Mouse (Mus musculus) thymus, adult 2 months (tissue): Measurements from ENCODE around the gene Cdyl. TPM values are rescaled to one million over a fixed set of nuclear protein-coding genes. Genes with fewer than 3 reads are reported as not detected.

Experiments used
- DNase-seq: peaks from one replicate; pipeline ENCODE4 v3.0.0; 2021
- H3K27ac ChIP-seq: fragments of 200-500 bp; 2 replicates; pipeline ENCODE4 v1.5.1; 2012; ENCODE audit warnings: low read length, control low read depth; ENCODE audit not compliant: control insufficient read depth, insufficient read depth
- H3K27me3 ChIP-seq: fragments of 200-500 bp; 2 replicates; pipeline ENCODE4 v1.6.1; 2012; ENCODE audit warnings: mild to moderate bottlenecking, low read length, moderate library complexity, mixed read lengths; ENCODE audit not compliant: control insufficient read depth, insufficient read depth
- H3K36me3 ChIP-seq: fragments of 200-500 bp; 2 replicates; pipeline ENCODE4 v1.6.1; 2012; ENCODE audit warnings: mild to moderate bottlenecking, low read length, moderate library complexity; ENCODE audit not compliant: control insufficient read depth, insufficient read depth
- H3K4me1 ChIP-seq: fragments of 200-500 bp; replicated peaks from 2 replicates; pipeline ENCODE4 v1.6.1; 2012; ENCODE audit warnings: low read length; ENCODE audit not compliant: control insufficient read depth, insufficient read depth
- H3K4me3 ChIP-seq: fragments of 200-500 bp; 2 replicates; pipeline ENCODE4 v1.5.1; 2012; ENCODE audit warnings: mild to moderate bottlenecking, low read length, control low read depth, moderate library complexity; ENCODE audit not compliant: control insufficient read depth, insufficient read depth
- CTCF ChIP-seq: fragments of 200-500 bp; IDR thresholded peaks from 2 replicates; pipeline ENCODE4 v1.5.1; 2012; ENCODE audit warnings: mild to moderate bottlenecking, control low read depth, low read length, moderate library complexity, borderline replicate concordance; ENCODE audit not compliant: control insufficient read depth, poor library complexity, insufficient read depth; ENCODE audit errors: extremely low read depth
- POLR2A ChIP-seq: fragments of 200-500 bp; IDR thresholded peaks from 2 replicates; pipeline ENCODE4 v1.6.1; 2012; ENCODE audit warnings: mild to moderate bottlenecking, low read length, control low read depth, moderate library complexity; ENCODE audit not compliant: control insufficient read depth, poor library complexity, insufficient read depth; ENCODE audit errors: extremely low read depth
- WGBS: fragments of 180-500 bp; shearing (Covaris S2); methylation state at CpG from one replicate; pipeline ENCODE4 v1.1.7; 2018; 5-methylcytosine and 5-hydroxymethylcytosine counted together
- polyA plus RNA-seq: library from polyadenylated mRNA; depleted of rRNA; stranded (reverse); fragments of >200 nt; gene quantifications from 2 replicates; pipeline ENCODE4 v1.2.3, GENCODE M21; 2012

The Cdyl gene
- polyA plus RNA-seq, 1 experiment: 6.1 TPM

GRCm38 (mm10) chr13:35811361-35812190 lies 151.9 kb downstream of the Cdyl start:
- Histone ChIP-seq H3K27me3 (no peaks in the 10 kb centered on the region), H3K27ac (peak overlapping the region; percentile 2; the same call in 1 of the 2 replicates), H3K4me3 (no peak overlapping the region), H3K36me3 (no peaks in the 10 kb centered on the region), H3K4me1 (peaks cover 19% of the 10 kb centered on the region)
- 75% methylated on average over 11 of the region's 11 CpGs for WGBS
- DNase-seq: no peak
- TF ChIP-seq POLR2A (no peak), CTCF (no peak)

GRCm38 (mm10) chr13:35812191-35812440 lies 152.5 kb downstream of the Cdyl start:
- no peak overlapping the region for H3K4me3 ChIP-seq
- peak; percentile 50 for DNase-seq
- H3K27me3 ChIP-seq: no peaks in the 10 kb centered on the region
- no peaks in the 10 kb centered on the region for H3K36me3 ChIP-seq
- WGBS: 23% methylated on average over 6 of the region's 6 CpGs
- no peak for TF ChIP-seq POLR2A
- no peak for TF ChIP-seq CTCF
- H3K27ac ChIP-seq: no peak overlapping the region
- H3K4me1 ChIP-seq: peaks cover 19% of the 10 kb centered on the region

- 65% methylated on average over 7 of the region's 7 CpGs for WGBS
- H3K27ac ChIP-seq: no peak overlapping the region
Measured at GRCm38 (mm10) chr13:35813348-35814127, 153.9 kb downstream of the Cdyl start.

GRCm38 (mm10) chr13:35815205-35815726 lies 155.6 kb downstream of the Cdyl start:
- Histone ChIP-seq H3K27me3 (no peaks in the 10 kb centered on the region), H3K4me1 (peaks cover 19% of the 10 kb centered on the region), H3K36me3 (no peaks in the 10 kb centered on the region), H3K27ac (no peak overlapping the region), H3K4me3 (no peak overlapping the region)
- TF ChIP-seq CTCF: no peak
- TF ChIP-seq POLR2A: no peak
- DNase-seq: no peak
- WGBS: 88% methylated on average over 8 of the region's 8 CpGs

More at GRCm38 (mm10) chr13:35813348-35814127, 153.9 kb downstream of the Cdyl start:
- Histone ChIP-seq H3K36me3 (no peaks in the 10 kb centered on the region), H3K4me1 (peaks cover 19% of the 10 kb centered on the region), H3K27me3 (no peaks in the 10 kb centered on the region), H3K4me3 (no peak overlapping the region)
- peak; percentile 12 for DNase-seq
- no peak for TF ChIP-seq POLR2A
- TF ChIP-seq CTCF: no peak

- H3K27ac ChIP-seq: no peak overlapping the region
- 93% methylated on average over 16 of the region's 16 CpGs for WGBS
- DNase-seq: no peak
Measured at GRCm38 (mm10) chr13:35815782-35816368, 156.2 kb downstream of the Cdyl start.

GRCm38 (mm10) chr13:35817626-35818025 lies 158.0 kb downstream of the Cdyl start:
- peaks cover 13% of the 10 kb centered on the region for H3K4me1 ChIP-seq
- no peak overlapping the region for H3K4me3 ChIP-seq
- H3K27me3 ChIP-seq: no peaks in the 10 kb centered on the region
- no peaks in the 10 kb centered on the region for H3K36me3 ChIP-seq
- no peak for DNase-seq
- H3K27ac ChIP-seq: no peak overlapping the region
- TF ChIP-seq POLR2A: no peak
- TF ChIP-seq CTCF: no peak
- 86% methylated on average over 3 of the region's 3 CpGs for WGBS

More at GRCm38 (mm10) chr13:35815782-35816368, 156.2 kb downstream of the Cdyl start:
- Histone ChIP-seq H3K4me3 (no peak overlapping the region), H3K36me3 (no peaks in the 10 kb centered on the region), H3K4me1 (peaks cover 19% of the 10 kb centered on the region), H3K27me3 (no peaks in the 10 kb centered on the region)
- no peak for TF ChIP-seq CTCF
- TF ChIP-seq POLR2A: no peak

GRCm38 (mm10) chr13:35818060-35818459 lies 158.4 kb downstream of the Cdyl start:
- H3K27me3 ChIP-seq: no peaks in the 10 kb centered on the region
- WGBS: 94% methylated on average over 4 of the region's 4 CpGs

More at GRCm38 (mm10) chr13:35818060-35818459, 158.4 kb downstream of the Cdyl start:
- Histone ChIP-seq H3K36me3 (no peaks in the 10 kb centered on the region), H3K4me1 (peaks cover 11% of the 10 kb centered on the region), H3K4me3 (no peak overlapping the region), H3K27ac (no peak overlapping the region)
- TF ChIP-seq CTCF (no peak), POLR2A (no peak)
- no peak for DNase-seq
